Mouse (Mus musculus): Measurements from ENCODE around the gene Trpm4.

GRCm38 (mm10) chr7:45323069-45323468, 10.5 kb downstream of the Trpm4 start:
- TF ChIP-seq CTCF (IDR thresholded peaks at IDR 0.05; ENCODE audit: borderline replicate concordance, insufficient read depth, low read depth, low read length) = no peak
- no peak for TF ChIP-seq POLR2A (IDR thresholded peaks at IDR 0.05; ENCODE audit: borderline replicate concordance, insufficient read depth, low read length)

Data from cerebellum, adult 2 months (tissue).